Mouse (Mus musculus): Measurements from ENCODE around the gene F11. TPM values are rescaled to one million over a fixed set of nuclear protein-coding genes. Genes with fewer than 3 reads are reported as not detected.
A peak's percentile ranks its signal among the peaks of the same experiment; 100 is the strongest.

Gene F11
- 1.6 and 2.4 TPM in 2 replicates for polyA plus RNA-seq (2014; fragmentation: Nextera tagmentation; extraction: Ambion mirVana)

DNA sequence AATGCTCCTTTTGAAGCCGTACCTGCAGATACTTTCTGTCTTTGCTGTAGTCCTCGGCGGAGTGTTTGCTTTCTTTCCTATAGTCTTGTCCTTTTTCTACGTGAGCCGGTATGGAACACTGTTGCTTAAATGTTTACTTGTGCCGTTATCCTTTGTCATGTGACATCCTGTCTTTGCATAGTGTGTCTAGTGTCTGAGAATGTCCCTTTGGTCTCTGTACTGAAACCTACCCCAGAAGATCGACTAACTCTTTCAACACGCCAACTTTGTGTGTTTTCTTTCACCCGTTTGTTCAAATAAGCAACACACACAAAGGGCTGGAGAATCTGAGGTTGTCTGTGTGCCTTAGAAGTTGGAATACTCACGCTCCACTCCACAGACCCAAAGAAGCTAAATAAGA is at the start of gene F11:
Gene F11 (minus strand): TSS at position 112 of the 400 bp plus-strand sequence.
- DNase-seq (ENCODE audit: low spot score) (no peak), ATAC-seq (replicated peaks; ENCODE audit: low FRiP score) (no peak)
- H3K4me2 ChIP-seq = no peak within 1 kb of the TSS
- H3K9me3 ChIP-seq (ENCODE audit: control insufficient read depth, low read length) = no peaks in the 10 kb centered on the region
- no peaks in the 10 kb centered on the region for H3K36me3 ChIP-seq (ENCODE audit: control insufficient read depth, insufficient read depth, low read length)
- no peaks in the 10 kb centered on the region for H3K4me1 ChIP-seq (replicated peaks; ENCODE audit: control insufficient read depth, insufficient read depth, low read length)
- H3K27ac ChIP-seq (ENCODE audit: low read depth, low read length) = 0 out of 2 replicates have a peak within 1 kb of the TSS, but pooled peaks have one; percentile 19
- no peak within 1 kb of the TSS for H3K9ac ChIP-seq (ENCODE audit: low read depth, low read length)
- no peaks in the 10 kb centered on the region for H3K27me3 ChIP-seq (replicated peaks; ENCODE audit: control insufficient read depth, insufficient read depth, low read length)
- 76% methylated on average over 10 of the region's 10 CpGs for WGBS
- H3K4me3 ChIP-seq (ENCODE audit: low read depth, low read length) = no peak within 1 kb of the TSS

DNA sequence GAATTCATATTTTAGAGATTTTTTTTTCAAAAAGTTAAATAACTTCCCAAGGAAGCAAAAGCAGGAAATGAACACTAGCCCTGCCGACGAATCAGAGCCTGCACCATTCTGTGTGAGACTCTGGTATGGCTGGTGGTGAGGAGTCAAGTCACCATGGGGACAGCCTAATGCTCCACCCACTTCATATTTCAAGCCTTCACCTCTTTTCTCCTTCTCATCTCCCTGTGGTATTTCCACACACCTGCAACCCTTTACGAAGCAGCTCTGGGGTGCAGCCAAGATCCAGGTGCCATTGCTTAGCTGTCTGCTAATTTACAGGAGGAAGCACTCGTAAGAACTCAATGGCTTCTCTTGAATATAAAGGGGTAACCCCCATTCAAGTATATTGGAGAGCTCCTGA is 49.1 kb upstream of the F11 start:
- H3K27ac ChIP-seq (ENCODE audit: low read depth, low read length) = no peak overlapping the region
- DNase-seq (ENCODE audit: low spot score) = no peak
- no peak overlapping the region for H3K4me3 ChIP-seq (ENCODE audit: low read depth, low read length)
- H3K4me2 ChIP-seq = no peak overlapping the region
- H3K9me3 ChIP-seq (ENCODE audit: control insufficient read depth, low read length) = no peaks in the 10 kb centered on the region
- no peaks in the 10 kb centered on the region for H3K4me1 ChIP-seq (replicated peaks; ENCODE audit: control insufficient read depth, insufficient read depth, low read length)
- ATAC-seq (replicated peaks; ENCODE audit: low FRiP score) = no peak
- no peak overlapping the region for H3K9ac ChIP-seq (ENCODE audit: low read depth, low read length)
- H3K27me3 ChIP-seq (replicated peaks; ENCODE audit: control insufficient read depth, insufficient read depth, low read length) = no peaks in the 10 kb centered on the region
- WGBS = 79% methylated on average over 4 of the region's 4 CpGs
- no peaks in the 10 kb centered on the region for H3K36me3 ChIP-seq (ENCODE audit: control insufficient read depth, insufficient read depth, low read length)

DNA sequence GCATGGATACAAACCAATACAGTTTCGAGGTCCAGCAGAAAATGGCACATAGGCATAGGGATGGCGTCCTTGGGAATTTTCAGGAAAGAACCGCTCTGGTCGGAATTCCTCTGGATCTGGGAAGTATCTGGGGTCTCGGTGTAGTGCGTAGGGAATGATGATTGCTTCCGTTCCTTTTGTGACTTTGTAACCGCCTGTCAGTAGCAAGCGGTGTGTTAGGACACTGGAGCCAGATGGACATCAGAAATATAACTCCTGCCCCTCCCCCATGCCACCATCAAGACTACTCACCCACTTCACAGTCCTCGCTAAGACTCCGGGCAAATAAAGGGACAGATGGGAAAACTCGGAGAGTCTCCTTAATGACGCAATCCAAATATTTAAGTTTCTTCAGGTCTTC is 46.5 kb upstream of the F11 start, which contains the start of gene Gm45753:
Gene Gm45753 (minus strand): TSS at position 101 of the 400 bp plus-strand sequence.
- Histone ChIP-seq H3K9ac (ENCODE audit: low read depth, low read length) (no peak within 1 kb of the TSS), H3K9me3 (ENCODE audit: control insufficient read depth, low read length) (no peaks in the 10 kb centered on the region), H3K4me1 (replicated peaks; ENCODE audit: control insufficient read depth, insufficient read depth, low read length) (no peaks in the 10 kb centered on the region), H3K27ac (ENCODE audit: low read depth, low read length) (no peak within 1 kb of the TSS), H3K4me2 (no peak within 1 kb of the TSS), H3K27me3 (replicated peaks; ENCODE audit: control insufficient read depth, insufficient read depth, low read length) (no peaks in the 10 kb centered on the region), H3K4me3 (ENCODE audit: low read depth, low read length) (no peak within 1 kb of the TSS), H3K36me3 (ENCODE audit: control insufficient read depth, insufficient read depth, low read length) (no peaks in the 10 kb centered on the region)
- 89% methylated on average over 13 of the region's 13 CpGs for WGBS
- no peak for DNase-seq (ENCODE audit: low spot score)
- no peak for ATAC-seq (replicated peaks; ENCODE audit: low FRiP score)

DNA sequence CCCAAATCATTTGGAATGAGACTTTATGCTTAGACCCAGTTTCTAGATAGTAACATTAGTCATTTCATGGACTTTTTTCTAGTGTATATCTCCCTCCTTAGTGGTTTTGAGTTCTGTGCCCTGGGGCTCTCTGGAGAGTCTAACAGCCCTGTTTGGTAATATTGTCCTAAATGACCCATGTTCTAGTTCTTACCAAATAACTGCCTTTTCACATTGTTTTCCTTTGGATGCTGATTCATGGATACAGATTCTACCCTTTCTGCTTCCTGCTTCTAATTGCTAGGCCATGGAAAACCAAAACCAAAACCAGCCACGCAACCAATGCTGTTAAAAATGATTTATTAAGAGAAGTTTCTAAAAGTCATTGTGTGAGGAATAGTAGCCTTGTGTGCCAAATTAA is 43.6 kb upstream of the F11 start:
- Histone ChIP-seq H3K9ac (ENCODE audit: low read depth, low read length) (no peak overlapping the region), H3K27ac (ENCODE audit: low read depth, low read length) (no peak overlapping the region), H3K4me1 (replicated peaks; ENCODE audit: control insufficient read depth, insufficient read depth, low read length) (no peaks in the 10 kb centered on the region), H3K36me3 (ENCODE audit: control insufficient read depth, insufficient read depth, low read length) (no peaks in the 10 kb centered on the region), H3K4me3 (ENCODE audit: low read depth, low read length) (no peak overlapping the region), H3K27me3 (replicated peaks; ENCODE audit: control insufficient read depth, insufficient read depth, low read length) (no peaks in the 10 kb centered on the region), H3K4me2 (no peak overlapping the region), H3K9me3 (ENCODE audit: control insufficient read depth, low read length) (no peaks in the 10 kb centered on the region)
- WGBS = 78% methylated on average over 1 of the region's 1 CpGs
- no peak for ATAC-seq (replicated peaks; ENCODE audit: low FRiP score)
- DNase-seq (ENCODE audit: low spot score) = no peak

DNA sequence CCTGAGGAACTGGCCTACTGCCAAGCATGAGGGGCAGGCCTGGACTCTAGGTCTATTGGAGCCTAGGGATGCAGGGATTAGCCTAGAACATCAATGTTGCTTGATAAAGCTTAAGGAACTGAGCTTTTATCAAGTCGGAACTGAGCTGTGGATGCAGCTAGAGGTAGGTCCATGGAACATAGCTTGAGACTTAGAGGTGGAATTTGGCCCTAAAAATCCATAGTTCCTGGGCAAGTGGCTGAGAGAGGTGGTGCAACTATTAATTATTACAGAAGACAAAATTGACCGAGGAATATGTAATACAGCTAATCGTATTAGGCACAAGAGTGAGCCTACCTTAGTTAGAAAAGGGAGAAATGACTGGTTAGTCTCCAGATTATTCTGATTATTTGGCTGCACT is 42.5 kb upstream of the F11 start:
- no peak for ATAC-seq (replicated peaks; ENCODE audit: low FRiP score)
- Histone ChIP-seq H3K9me3 (ENCODE audit: control insufficient read depth, low read length) (no peaks in the 10 kb centered on the region), H3K4me2 (no peak overlapping the region), H3K9ac (ENCODE audit: low read depth, low read length) (no peak overlapping the region), H3K36me3 (ENCODE audit: control insufficient read depth, insufficient read depth, low read length) (no peaks in the 10 kb centered on the region), H3K27me3 (replicated peaks; ENCODE audit: control insufficient read depth, insufficient read depth, low read length) (no peaks in the 10 kb centered on the region), H3K4me3 (ENCODE audit: low read depth, low read length) (no peak overlapping the region), H3K27ac (ENCODE audit: low read depth, low read length) (no peak overlapping the region), H3K4me1 (replicated peaks; ENCODE audit: control insufficient read depth, insufficient read depth, low read length) (no peaks in the 10 kb centered on the region)
- 84% methylated on average over 3 of the region's 3 CpGs for WGBS
- no peak for DNase-seq (ENCODE audit: low spot score)

DNA sequence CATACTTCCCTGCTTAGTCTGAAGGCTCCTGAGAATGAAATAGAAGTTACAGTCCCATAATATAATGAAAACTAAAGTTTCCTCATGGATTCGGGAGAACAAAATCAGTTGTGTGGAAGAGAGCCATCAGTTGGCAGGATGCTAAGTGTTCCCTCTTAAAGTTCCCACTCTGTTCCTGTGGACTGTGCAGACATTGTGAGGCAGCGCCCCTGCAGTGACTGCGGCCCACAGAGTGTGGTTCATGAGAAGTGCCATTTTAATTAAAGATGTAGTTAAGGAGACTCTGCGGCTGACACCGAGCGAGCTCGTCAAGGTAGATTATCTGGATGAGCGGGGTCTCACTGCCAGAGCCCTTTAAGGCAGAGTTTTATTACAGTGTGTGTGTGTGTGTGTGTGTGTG is 40.6 kb upstream of the F11 start:
- DNase-seq (ENCODE audit: low spot score) = no peak
- H3K27me3 ChIP-seq (replicated peaks; ENCODE audit: control insufficient read depth, insufficient read depth, low read length) = no peaks in the 10 kb centered on the region
- H3K9me3 ChIP-seq (ENCODE audit: control insufficient read depth, low read length) = no peaks in the 10 kb centered on the region
- no peak overlapping the region for H3K9ac ChIP-seq (ENCODE audit: low read depth, low read length)
- ATAC-seq (replicated peaks; ENCODE audit: low FRiP score) = no peak
- H3K27ac ChIP-seq (ENCODE audit: low read depth, low read length) = no peak overlapping the region
- no peaks in the 10 kb centered on the region for H3K36me3 ChIP-seq (ENCODE audit: control insufficient read depth, insufficient read depth, low read length)
- WGBS = 90% methylated on average over 8 of the region's 8 CpGs
- no peak overlapping the region for H3K4me2 ChIP-seq
- no peak overlapping the region for H3K4me3 ChIP-seq (ENCODE audit: low read depth, low read length)
- no peaks in the 10 kb centered on the region for H3K4me1 ChIP-seq (replicated peaks; ENCODE audit: control insufficient read depth, insufficient read depth, low read length)

DNA sequence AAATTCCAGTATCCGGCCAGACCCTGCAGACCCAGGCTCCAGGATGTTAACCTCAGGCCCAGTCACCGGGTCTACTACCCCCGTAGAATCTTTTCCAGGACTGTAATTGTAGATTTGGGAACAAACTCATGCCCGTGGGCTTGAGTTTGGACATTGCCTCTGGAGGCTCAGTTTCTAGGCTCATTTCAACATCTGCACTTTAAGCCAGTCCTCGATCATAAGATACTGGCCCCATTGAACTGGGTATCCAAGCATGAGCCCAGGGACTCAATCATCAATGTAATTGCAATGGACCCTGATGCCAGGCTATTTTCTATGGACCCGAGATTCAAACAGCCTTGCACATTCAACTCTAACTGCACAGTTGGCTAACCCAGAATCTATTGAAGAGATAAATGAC is 33.4 kb upstream of the F11 start:
- ATAC-seq (replicated peaks; ENCODE audit: low FRiP score) = no peak
- no peaks in the 10 kb centered on the region for H3K4me1 ChIP-seq (replicated peaks; ENCODE audit: control insufficient read depth, insufficient read depth, low read length)
- no peak for DNase-seq (ENCODE audit: low spot score)

DNA sequence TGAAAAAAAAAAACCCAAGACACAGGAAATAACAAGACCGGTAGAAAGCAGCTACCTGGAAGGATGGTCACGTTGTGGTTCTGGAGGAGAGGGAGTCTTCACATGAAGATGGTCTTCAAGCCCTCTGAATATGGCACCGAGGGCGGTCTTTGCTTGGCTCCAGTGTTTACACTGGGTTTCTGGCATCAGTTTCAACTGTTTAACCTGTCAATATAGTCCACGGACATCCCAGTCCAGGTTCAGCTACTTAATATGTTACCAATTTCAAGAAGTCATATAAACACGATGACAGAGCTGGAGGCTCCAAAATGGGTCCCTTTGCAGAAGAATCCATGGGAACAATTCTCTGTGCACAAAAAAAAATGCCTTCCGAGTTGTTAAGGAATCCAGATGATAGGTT is 32.9 kb upstream of the F11 start, which contains the start of gene Klkb1:
Gene Klkb1 (minus strand): TSS at position 173 of the 400 bp plus-strand sequence.
- no peak within 1 kb of the TSS for H3K4me2 ChIP-seq
- WGBS = 78% methylated on average over 7 of the region's 7 CpGs
- H3K4me1 ChIP-seq (replicated peaks; ENCODE audit: control insufficient read depth, insufficient read depth, low read length) = no peaks in the 10 kb centered on the region
- no peak within 1 kb of the TSS for H3K4me3 ChIP-seq (ENCODE audit: low read depth, low read length)
- DNase-seq (ENCODE audit: low spot score) (no peak), ATAC-seq (replicated peaks; ENCODE audit: low FRiP score) (no peak)
- H3K27ac ChIP-seq (ENCODE audit: low read depth, low read length) = no peak within 1 kb of the TSS
- no peak within 1 kb of the TSS for H3K9ac ChIP-seq (ENCODE audit: low read depth, low read length)
- no peaks in the 10 kb centered on the region for H3K9me3 ChIP-seq (ENCODE audit: control insufficient read depth, low read length)
- no peaks in the 10 kb centered on the region for H3K27me3 ChIP-seq (replicated peaks; ENCODE audit: control insufficient read depth, insufficient read depth, low read length)
- no peaks in the 10 kb centered on the region for H3K36me3 ChIP-seq (ENCODE audit: control insufficient read depth, insufficient read depth, low read length)

More for the DNA sequence above, 33.4 kb upstream of the F11 start:
- Histone ChIP-seq H3K9ac (ENCODE audit: low read depth, low read length) (no peak overlapping the region), H3K9me3 (ENCODE audit: control insufficient read depth, low read length) (no peaks in the 10 kb centered on the region), H3K27ac (ENCODE audit: low read depth, low read length) (no peak overlapping the region), H3K4me2 (no peak overlapping the region), H3K27me3 (replicated peaks; ENCODE audit: control insufficient read depth, insufficient read depth, low read length) (no peaks in the 10 kb centered on the region), H3K4me3 (ENCODE audit: low read depth, low read length) (no peak overlapping the region), H3K36me3 (ENCODE audit: control insufficient read depth, insufficient read depth, low read length) (no peaks in the 10 kb centered on the region)
- WGBS = 86% methylated on average over 6 of the region's 6 CpGs

DNA sequence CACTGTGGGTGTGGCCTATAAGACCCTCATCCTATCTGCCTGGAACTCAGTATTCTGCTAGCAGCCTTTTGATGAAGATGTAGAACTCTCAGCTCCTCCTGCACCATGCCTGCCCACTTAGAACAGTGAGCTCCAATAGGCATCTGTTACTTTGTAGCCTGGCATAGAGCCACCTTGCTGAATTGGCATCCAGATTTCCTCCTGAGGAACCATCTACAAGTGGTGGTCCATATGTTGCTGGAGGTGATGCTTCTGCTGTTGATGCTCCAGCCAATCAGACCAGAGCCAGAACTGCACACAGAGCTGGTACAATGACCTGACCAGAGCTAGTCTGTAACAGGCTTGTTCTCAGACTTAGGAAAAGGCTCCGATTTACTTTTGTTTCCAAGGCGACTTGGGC is 30.0 kb upstream of the F11 start:
- Histone ChIP-seq H3K27me3 (replicated peaks; ENCODE audit: control insufficient read depth, insufficient read depth, low read length) (no peaks in the 10 kb centered on the region), H3K4me3 (ENCODE audit: low read depth, low read length) (no peak overlapping the region), H3K9ac (ENCODE audit: low read depth, low read length) (no peak overlapping the region), H3K27ac (ENCODE audit: low read depth, low read length) (no peak overlapping the region), H3K9me3 (ENCODE audit: control insufficient read depth, low read length) (no peaks in the 10 kb centered on the region), H3K4me1 (replicated peaks; ENCODE audit: control insufficient read depth, insufficient read depth, low read length) (no peaks in the 10 kb centered on the region), H3K36me3 (ENCODE audit: control insufficient read depth, insufficient read depth, low read length) (no peaks in the 10 kb centered on the region), H3K4me2 (no peak overlapping the region)
- WGBS = 80% methylated on average over 2 of the region's 2 CpGs
- ATAC-seq (replicated peaks; ENCODE audit: low FRiP score) (no peak), DNase-seq (ENCODE audit: low spot score) (no peak)

All from liver, embryonic 11.5 days (tissue).